Mouse (Mus musculus) forebrain, embryonic 13.5 days (tissue): ENCODE measurements around the gene Hsd3b7. TPM values are rescaled to one million over a fixed set of nuclear protein-coding genes. Genes with fewer than 3 reads are reported as not detected.

Experiments used
- ATAC-seq: fragments of 200-750 bp; cut with Nextera tagmentation; 2 replicates; pipeline ENCODE4 v1.8.0; 2017
- H3K27ac ChIP-seq: fragments of 300-500 bp; sonication (generic); 2 replicates; pipeline ENCODE4 v1.5.1; 2015; ENCODE audit warnings: inconsistent platforms, mild to moderate bottlenecking, moderate library complexity
- H3K27me3 ChIP-seq: fragments of 300-500 bp; sonication (generic); 2 replicates; pipeline ENCODE4 v1.6.1; 2015; ENCODE audit warnings: mild to moderate bottlenecking, inconsistent platforms
- H3K36me3 ChIP-seq: fragments of 300-500 bp; sonication (generic); 2 replicates; pipeline ENCODE4 v1.6.1; 2015; ENCODE audit warnings: mild to moderate bottlenecking, inconsistent platforms; ENCODE audit not compliant: poor library complexity, severe bottlenecking
- H3K4me1 ChIP-seq: fragments of 300-500 bp; sonication (generic); 2 replicates; pipeline ENCODE4 v1.6.1; 2015; ENCODE audit warnings: inconsistent platforms
- H3K4me2 ChIP-seq: fragments of 300-500 bp; sonication (generic); 2 replicates; pipeline ENCODE4 v1.6.1; 2015; ENCODE audit warnings: inconsistent platforms, mild to moderate bottlenecking, moderate library complexity
- H3K4me3 ChIP-seq: fragments of 300-500 bp; sonication (generic); 2 replicates; pipeline ENCODE4 v1.5.1; 2015; ENCODE audit warnings: mild to moderate bottlenecking, inconsistent platforms
- H3K9ac ChIP-seq: fragments of 300-500 bp; sonication (generic); 2 replicates; pipeline ENCODE4 v1.6.1; 2015; ENCODE audit warnings: mild to moderate bottlenecking, inconsistent platforms
- H3K9me3 ChIP-seq: fragments of 300-500 bp; sonication (generic); replicated peaks from 2 replicates; pipeline ENCODE4 v1.6.1; 2016; ENCODE audit warnings: inconsistent platforms
- WGBS: fragments of 180-500 bp; shearing (Covaris S2); methylation state at CpG from one replicate; pipeline ENCODE4 v1.1.7; 2015; 5-methylcytosine and 5-hydroxymethylcytosine counted together
- polyA plus RNA-seq: library from polyadenylated mRNA; unstranded; fragments of >200 nt; fragmentation: Nextera tagmentation; extraction: Ambion mirVana; gene quantifications from 2 replicates; pipeline ENCODE4 v1.2.1, GENCODE M21; 2015

Gene Hsd3b7
- polyA plus RNA-seq, 1 experiment from 2014 or later = 5.0 TPM

DNA sequence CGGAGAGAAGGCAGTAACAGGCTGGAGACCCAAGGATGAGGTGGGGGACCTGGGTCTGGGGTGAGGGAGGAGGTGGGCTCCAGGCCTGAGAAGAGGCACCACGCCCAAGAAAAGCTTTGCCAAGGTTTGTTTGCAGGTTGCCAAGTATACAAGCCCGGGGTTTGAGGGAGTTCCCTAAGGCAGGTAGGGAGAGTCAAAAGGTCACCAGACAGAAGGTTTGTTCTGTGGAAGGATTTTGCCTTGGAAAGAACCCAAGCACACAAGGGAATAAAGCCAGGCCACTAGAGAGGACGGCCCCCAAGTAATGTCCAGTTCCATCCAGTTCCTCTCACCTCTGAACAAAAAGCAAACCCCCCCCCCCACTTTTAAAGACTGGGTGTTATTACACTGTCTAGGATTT, 10.8 kb downstream of the Hsd3b7 start:
- ATAC-seq = no peak
- Histone ChIP-seq H3K9me3 (no peaks in the 10 kb centered on the region), H3K36me3 (peaks cover 76% of the 10 kb centered on the region), H3K4me3 (no peak overlapping the region), H3K4me1 (peaks cover 17% of the 10 kb centered on the region; the same call in 1 of the 2 replicates), H3K9ac (no peak overlapping the region), H3K27ac (no peak overlapping the region), H3K27me3 (no peaks in the 10 kb centered on the region), H3K4me2 (no peak overlapping the region)
- 87% methylated on average over 4 of the region's 4 CpGs for WGBS

GRCm38 (mm10) chr7:127812292-127812691, 11.9 kb downstream of the Hsd3b7 start:
- 91% methylated on average over 3 of the region's 3 CpGs for WGBS
- no peaks in the 10 kb centered on the region for H3K9me3 ChIP-seq
- H3K9ac ChIP-seq = no peak overlapping the region
- peaks cover 17% of the 10 kb centered on the region; the same call in 1 of the 2 replicates for H3K4me1 ChIP-seq
- no peak overlapping the region for H3K4me3 ChIP-seq
- ATAC-seq = no peak
- H3K27me3 ChIP-seq = no peaks in the 10 kb centered on the region
- H3K27ac ChIP-seq = no peak overlapping the region
- peaks cover 70% of the 10 kb centered on the region for H3K36me3 ChIP-seq
- H3K4me2 ChIP-seq = no peak overlapping the region

GRCm38 (mm10) chr7:127813821-127814220, 13.4 kb downstream of the Hsd3b7 start:
- no peaks in the 10 kb centered on the region for H3K9me3 ChIP-seq
- H3K27ac ChIP-seq = peak overlapping the region; percentile 55
- WGBS = 81% methylated on average over 4 of the region's 4 CpGs
- H3K4me2 ChIP-seq = peak overlapping the region; percentile 18; the same call in 1 of the 2 replicates
- peaks cover 17% of the 10 kb centered on the region; the same call in 1 of the 2 replicates for H3K4me1 ChIP-seq
- peak overlapping the region; percentile 19; the same call in 1 of the 2 replicates for H3K9ac ChIP-seq
- H3K4me3 ChIP-seq = no peak overlapping the region
- no peaks in the 10 kb centered on the region for H3K27me3 ChIP-seq
- peaks cover 68% of the 10 kb centered on the region for H3K36me3 ChIP-seq
- peak; percentile 50; the same call in 1 of the 2 replicates for ATAC-seq

GRCm38 (mm10) chr7:127814241-127814921, 14.0 kb downstream of the Hsd3b7 start:
- Histone ChIP-seq H3K27ac (peak overlapping the region; percentile 55), H3K36me3 (peaks cover 63% of the 10 kb centered on the region), H3K4me2 (peak overlapping the region; percentile 18; the same call in 1 of the 2 replicates), H3K9me3 (no peaks in the 10 kb centered on the region), H3K4me1 (peaks cover 17% of the 10 kb centered on the region; the same call in 1 of the 2 replicates), H3K4me3 (no peak overlapping the region), H3K9ac (peak overlapping the region; percentile 19), H3K27me3 (no peaks in the 10 kb centered on the region)
- ATAC-seq = peak; percentile 83
- WGBS = 69% methylated on average over 19 of the region's 19 CpGs

- H3K9ac ChIP-seq = no peak overlapping the region
- peak overlapping the region; percentile 55; the same call in 1 of the 2 replicates for H3K27ac ChIP-seq
Measured at GRCm38 (mm10) chr7:127815116-127815665, 14.8 kb downstream of the Hsd3b7 start.

GRCm38 (mm10) chr7:127815954-127816821, 15.8 kb downstream of the Hsd3b7 start:
- Histone ChIP-seq H3K27ac (no peak overlapping the region), H3K9ac (peak overlapping the region; percentile 40; the same call in 1 of the 2 replicates), H3K4me3 (no peak overlapping the region), H3K4me1 (peaks cover 17% of the 10 kb centered on the region; the same call in 1 of the 2 replicates), H3K36me3 (peaks cover 45% of the 10 kb centered on the region), H3K9me3 (no peaks in the 10 kb centered on the region), H3K4me2 (no peak overlapping the region), H3K27me3 (no peaks in the 10 kb centered on the region)
- 74% methylated on average over 15 of the region's 15 CpGs for WGBS
- ATAC-seq = no peak

More at GRCm38 (mm10) chr7:127815116-127815665, 14.8 kb downstream of the Hsd3b7 start:
- Histone ChIP-seq H3K4me3 (no peak overlapping the region), H3K36me3 (peaks cover 55% of the 10 kb centered on the region), H3K27me3 (no peaks in the 10 kb centered on the region), H3K4me1 (peaks cover 17% of the 10 kb centered on the region; the same call in 1 of the 2 replicates), H3K9me3 (no peaks in the 10 kb centered on the region), H3K4me2 (no peak overlapping the region)
- WGBS = 93% methylated on average over 15 of the region's 15 CpGs
- no peak for ATAC-seq

DNA sequence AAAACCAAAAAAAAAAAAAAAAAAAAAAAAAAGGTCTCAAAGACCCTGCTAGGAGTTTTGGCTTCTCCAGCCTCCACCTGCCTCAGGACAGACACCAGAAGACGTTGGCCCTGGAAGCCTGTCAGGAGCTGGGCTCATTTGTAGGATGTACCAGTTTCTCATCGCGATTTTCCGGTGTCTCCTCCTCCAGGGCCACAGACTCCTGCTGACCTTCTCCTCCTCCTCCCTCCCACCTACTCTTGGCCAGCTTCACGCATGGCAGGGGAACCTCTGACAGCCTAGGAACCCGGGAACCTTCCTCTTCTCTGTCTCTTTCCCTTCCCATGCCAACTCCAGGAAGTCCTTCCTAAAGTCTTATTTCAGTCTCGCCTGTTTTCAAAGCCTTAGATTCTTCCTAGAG, 16.6 kb downstream of the Hsd3b7 start:
- 88% methylated on average over 7 of the region's 7 CpGs for WGBS
- H3K27ac ChIP-seq = no peak overlapping the region
- no peak for ATAC-seq

DNA sequence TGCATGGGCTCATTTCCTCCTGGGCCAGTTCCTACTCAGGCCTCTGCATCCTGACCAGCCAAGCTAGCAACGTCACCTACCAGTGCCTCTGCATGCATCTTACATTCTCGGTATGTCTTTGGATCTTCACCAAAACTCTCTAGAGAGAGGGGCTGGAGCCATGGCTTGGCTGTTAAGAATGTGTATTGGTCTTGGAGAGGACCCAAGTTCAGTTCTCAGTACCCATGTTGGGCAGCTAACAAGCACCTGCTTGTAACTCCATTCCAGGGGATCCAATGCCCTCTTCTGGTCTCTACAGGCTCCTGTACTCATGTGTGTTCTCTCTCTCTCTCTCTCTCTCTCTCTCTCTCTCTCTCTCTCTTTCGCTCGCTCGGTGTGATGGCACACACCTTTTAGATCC, 17.4 kb downstream of the Hsd3b7 start:
- WGBS = 92% methylated on average over 5 of the region's 5 CpGs
- ATAC-seq = no peak
- Histone ChIP-seq H3K36me3 (peaks cover 29% of the 10 kb centered on the region), H3K27ac (no peak overlapping the region; the same call in 1 of the 2 replicates), H3K9ac (no peak overlapping the region), H3K27me3 (no peaks in the 10 kb centered on the region), H3K4me1 (peaks cover 22% of the 10 kb centered on the region; the same call in 1 of the 2 replicates), H3K4me3 (no peak overlapping the region), H3K9me3 (no peaks in the 10 kb centered on the region), H3K4me2 (no peak overlapping the region)

More for the DNA sequence above, 16.6 kb downstream of the Hsd3b7 start:
- Histone ChIP-seq H3K9ac (no peak overlapping the region), H3K4me1 (peaks cover 17% of the 10 kb centered on the region; the same call in 1 of the 2 replicates), H3K27me3 (no peaks in the 10 kb centered on the region), H3K9me3 (no peaks in the 10 kb centered on the region), H3K36me3 (peaks cover 36% of the 10 kb centered on the region), H3K4me3 (no peak overlapping the region), H3K4me2 (no peak overlapping the region)

GRCm38 (mm10) chr7:127820836-127821509, 20.6 kb downstream of the Hsd3b7 start:
- Histone ChIP-seq H3K9ac (no peak overlapping the region), H3K27ac (no peak overlapping the region), H3K4me2 (no peak overlapping the region), H3K36me3 (peaks cover 9% of the 10 kb centered on the region; the same call in 1 of the 2 replicates), H3K4me3 (no peak overlapping the region), H3K4me1 (peaks cover 29% of the 10 kb centered on the region), H3K27me3 (no peaks in the 10 kb centered on the region), H3K9me3 (no peaks in the 10 kb centered on the region)
- ATAC-seq = no peak
- 75% methylated on average over 13 of the region's 13 CpGs for WGBS

DNA sequence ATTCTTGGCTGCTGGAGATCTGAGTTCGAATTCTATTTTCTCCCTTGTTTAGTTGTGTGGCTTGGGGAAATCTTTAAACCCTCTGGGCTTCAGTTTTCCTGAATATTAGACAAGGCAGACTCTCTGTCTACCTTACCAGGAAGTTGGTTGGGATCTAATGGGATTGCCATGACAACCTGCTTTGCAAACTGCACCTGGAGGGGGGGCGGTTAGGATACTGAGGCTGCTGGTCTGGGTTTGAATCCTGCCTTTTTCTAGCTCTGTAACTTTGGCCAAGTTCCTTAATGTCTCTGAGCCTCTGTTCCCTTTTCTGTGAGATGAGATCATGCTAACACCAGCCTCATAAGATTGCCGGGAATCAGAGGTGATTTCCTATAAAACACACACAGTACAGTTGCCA, 22.1 kb downstream of the Hsd3b7 start:
- Histone ChIP-seq H3K9ac (0 out of 2 replicates have a peak overlapping the region, but pooled peaks have one; percentile 92), H3K36me3 (peaks cover 5% of the 10 kb centered on the region; the same call in 1 of the 2 replicates), H3K4me3 (no peak overlapping the region), H3K4me1 (peaks cover 27% of the 10 kb centered on the region), H3K4me2 (no peak overlapping the region), H3K9me3 (no peaks in the 10 kb centered on the region), H3K27me3 (no peaks in the 10 kb centered on the region), H3K27ac (no peak overlapping the region)
- ATAC-seq = no peak
- WGBS = 93% methylated on average over 3 of the region's 3 CpGs
